Mouse (Mus musculus) bone marrow macrophage, adult 2 months (primary cell): Measurements from ENCODE around the gene Paqr5. TPM values are rescaled to one million over a fixed set of nuclear protein-coding genes. Genes with fewer than 3 reads are reported as not detected.

ENCODE experiments used
- H3K27ac ChIP-seq: 2 replicates; pipeline ENCODE4 v1.5.1; 2012; ENCODE audit warnings: low read depth, low read length; ENCODE audit not compliant: insufficient read depth
- H3K4me1 ChIP-seq: 2 replicates; pipeline ENCODE4 v1.6.1; 2012; ENCODE audit warnings: low read length; ENCODE audit not compliant: control insufficient read depth, insufficient read depth
- H3K4me3 ChIP-seq: 2 replicates; pipeline ENCODE4 v1.5.1; 2012; ENCODE audit warnings: mild to moderate bottlenecking, low read length, moderate library complexity; ENCODE audit not compliant: insufficient read depth
- CTCF ChIP-seq: IDR thresholded peaks from 2 replicates; pipeline ENCODE4 v1.5.1; 2012; ENCODE audit warnings: low read depth, mild to moderate bottlenecking, low read length, moderate library complexity
- POLR2A ChIP-seq: IDR thresholded peaks from 2 replicates; pipeline ENCODE4 v1.6.1; 2012; ENCODE audit warnings: mild to moderate bottlenecking, low read depth, low read length, borderline replicate concordance
- polyA plus RNA-seq: library from polyadenylated mRNA; stranded (reverse); fragments of >200 nt; gene quantifications from 2 replicates; pipeline ENCODE4 v1.2.4, GENCODE M21; 2012; ENCODE audit not compliant: missing spikeins, insufficient read depth, insufficient read length

The Paqr5 gene
- polyA plus RNA-seq, 1 experiment: 0.36 TPM

- no peak for TF ChIP-seq POLR2A
- no peak for TF ChIP-seq CTCF
- Histone ChIP-seq H3K4me3 (no peak overlapping the region), H3K27ac (no peak overlapping the region), H3K4me1 (peaks cover 2% of the 10 kb centered on the region; the same call in 1 of the 2 replicates)
Measured at GRCm38 (mm10) chr9:61933333-61933732, 93.3 kb downstream of the Paqr5 start.

- TF ChIP-seq CTCF (no peak), POLR2A (no peak)
- H3K27ac ChIP-seq: no peak overlapping the region
- peaks cover 2% of the 10 kb centered on the region; the same call in 1 of the 2 replicates for H3K4me1 ChIP-seq
- no peak overlapping the region for H3K4me3 ChIP-seq
Measured at GRCm38 (mm10) chr9:61932009-61932408, 94.6 kb downstream of the Paqr5 start.

GRCm38 (mm10) chr9:61925086-61925660, 101.5 kb downstream of the Paqr5 start:
- no peak for TF ChIP-seq POLR2A
- no peak for TF ChIP-seq CTCF
- H3K27ac ChIP-seq: no peak overlapping the region
- no peak overlapping the region for H3K4me3 ChIP-seq

GRCm38 (mm10) chr9:61920331-61920730, 106.3 kb downstream of the Paqr5 start:
- no peak overlapping the region for H3K4me3 ChIP-seq
- TF ChIP-seq POLR2A (no peak), CTCF (no peak)
- H3K27ac ChIP-seq: no peak overlapping the region
- H3K4me1 ChIP-seq: peaks cover 2% of the 10 kb centered on the region

More at GRCm38 (mm10) chr9:61925086-61925660, 101.5 kb downstream of the Paqr5 start:
- H3K4me1 ChIP-seq: no peaks in the 10 kb centered on the region; the same call in 1 of the 2 replicates

- no peak for TF ChIP-seq POLR2A
- TF ChIP-seq CTCF: no peak
- Histone ChIP-seq H3K27ac (no peak overlapping the region), H3K4me3 (no peak overlapping the region), H3K4me1 (peaks cover 2% of the 10 kb centered on the region)
Measured at GRCm38 (mm10) chr9:61919464-61919863, 107.2 kb downstream of the Paqr5 start.

- H3K4me1 ChIP-seq: peaks cover 2% of the 10 kb centered on the region
- TF ChIP-seq POLR2A (no peak), CTCF (no peak)
- H3K27ac ChIP-seq: no peak overlapping the region
- H3K4me3 ChIP-seq: no peak overlapping the region
Measured at GRCm38 (mm10) chr9:61917436-61917835, 109.2 kb downstream of the Paqr5 start.

GRCm38 (mm10) chr9:61916986-61917385, 109.7 kb downstream of the Paqr5 start:
- Histone ChIP-seq H3K27ac (no peak overlapping the region), H3K4me1 (peaks cover 2% of the 10 kb centered on the region), H3K4me3 (no peak overlapping the region)
- TF ChIP-seq POLR2A (no peak), CTCF (no peak)

- Histone ChIP-seq H3K4me1 (peaks cover 2% of the 10 kb centered on the region), H3K4me3 (peak overlapping the region; percentile 96), H3K27ac (peak overlapping the region; percentile 95)
- no peak for TF ChIP-seq POLR2A
- TF ChIP-seq CTCF: no peak
Measured at GRCm38 (mm10) chr9:61915393-61916005, 111.2 kb downstream of the Paqr5 start.

- H3K27ac ChIP-seq: peak overlapping the region; percentile 95
- TF ChIP-seq POLR2A: no peak
- TF ChIP-seq CTCF: no peak
- H3K4me3 ChIP-seq: peak overlapping the region; percentile 96
- peaks cover 2% of the 10 kb centered on the region for H3K4me1 ChIP-seq
Measured at GRCm38 (mm10) chr9:61914917-61915300, 111.7 kb downstream of the Paqr5 start.

GRCm38 (mm10) chr9:61914203-61914916, 112.3 kb downstream of the Paqr5 start, which contains the start of gene Rplp1:
Rplp1 (minus strand) TSS chr9:61914542.
- Histone ChIP-seq H3K27ac (peak within 1 kb of the TSS; percentile 95), H3K4me1 (peaks cover 2% of the 10 kb centered on the region), H3K4me3 (peak within 1 kb of the TSS; percentile 96)
- TF ChIP-seq POLR2A: 0 out of 2 replicates have a peak, but pooled peaks have one; percentile 41
- TF ChIP-seq CTCF: no peak
